Mouse (Mus musculus): ENCODE measurements around the gene 5730522E02Rik.

DNA sequence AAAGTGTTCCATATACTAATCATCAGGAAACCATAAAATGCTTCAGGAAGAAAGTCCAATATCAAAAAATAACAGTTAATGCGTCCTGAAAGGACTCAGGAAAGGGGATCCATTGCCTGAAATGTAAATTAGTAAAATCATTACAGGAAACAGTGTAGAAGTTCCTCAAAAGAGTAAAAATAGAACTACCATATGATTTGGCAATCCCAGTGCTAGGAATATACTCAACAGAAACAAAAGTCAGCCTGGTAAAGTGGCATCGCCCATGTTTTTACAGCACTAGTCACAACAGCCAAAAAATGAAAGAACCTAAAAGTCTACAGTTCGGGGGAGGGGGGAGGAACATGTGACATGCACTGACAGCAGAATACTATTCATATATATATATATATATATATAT, 70.5 kb downstream of the 5730522E02Rik start:
- TF ChIP-seq CTCF (IDR thresholded peaks at IDR 0.05; ENCODE audit: low read depth, low read length) (no peak), POLR2A (IDR thresholded peaks at IDR 0.05; ENCODE audit: borderline replicate concordance, low read depth, low read length) (no peak)
